Mouse (Mus musculus) T-helper 2 cell (primary cell): ENCODE results near the gene Polr2c.

Experiments used
- in situ Hi-C: fragments of 300-600 bp; cut with MboI, MseI; formaldehyde crosslinking; loops from one replicate; pipeline ENCODE4 v1.15.1; 2025; ENCODE audit warnings: high pct_unique_total_duplicates

Polr2c gene

GRCm38 (mm10) chr8:94922602-94923001, 65.4 kb downstream of the Polr2c start:
- in situ Hi-C loops: no loop called here
